Mouse (Mus musculus): ENCODE measurements around the gene Adipor1. TPM values are rescaled to one million over a fixed set of nuclear protein-coding genes. Genes with fewer than 3 reads are reported as not detected.

The Adipor1 gene
- polyA plus RNA-seq, 1 experiment, result 122 TPM

- TF ChIP-seq CTCF (IDR thresholded peaks at IDR 0.05; ENCODE audit: extremely low read depth, insufficient read depth, insufficient read length, insufficient replicate concordance), result no peak
- no peak for TF ChIP-seq POLR2A (IDR thresholded peaks at IDR 0.05; ENCODE audit: low read depth, low read length)
Observed at GRCm38 (mm10) chr1:134384581-134384980, 30.6 kb upstream of the Adipor1 start.

GRCm38 (mm10) chr1:134385176-134385575, 30.0 kb upstream of the Adipor1 start:
- no peaks in the 10 kb centered on the region for H3K36me3 ChIP-seq (ENCODE audit: control insufficient read depth, insufficient read depth, low read length)
- no peak overlapping the region for H3K27ac ChIP-seq (ENCODE audit: insufficient read depth, low read length)
- H3K27me3 ChIP-seq (ENCODE audit: control insufficient read depth, insufficient read depth, low read length), result no peaks in the 10 kb centered on the region; the same call in 1 of the 2 replicates
- DNase-seq (ENCODE audit: low read depth in 1 of 2, low spot score in 2 of 2), result no peak
- no peak for TF ChIP-seq CTCF (IDR thresholded peaks at IDR 0.05; ENCODE audit: extremely low read depth, insufficient read depth, insufficient read length, insufficient replicate concordance)
- no peak for TF ChIP-seq POLR2A (IDR thresholded peaks at IDR 0.05; ENCODE audit: low read depth, low read length)
- H3K4me1 ChIP-seq (ENCODE audit: control insufficient read depth, insufficient read depth, insufficient read length), result no peaks in the 10 kb centered on the region
- H3K4me3 ChIP-seq (ENCODE audit: extremely low read depth, insufficient read depth, insufficient read length), result no peak overlapping the region

More at GRCm38 (mm10) chr1:134384581-134384980, 30.6 kb upstream of the Adipor1 start:
- H3K4me1 ChIP-seq (ENCODE audit: control insufficient read depth, insufficient read depth, insufficient read length), result no peaks in the 10 kb centered on the region
- DNase-seq (ENCODE audit: low read depth in 1 of 2, low spot score in 2 of 2), result no peak
- no peaks in the 10 kb centered on the region; the same call in 1 of the 2 replicates for H3K27me3 ChIP-seq (ENCODE audit: control insufficient read depth, insufficient read depth, low read length)
- H3K36me3 ChIP-seq (ENCODE audit: control insufficient read depth, insufficient read depth, low read length), result no peaks in the 10 kb centered on the region
- 89% methylated on average over 4 of the region's 4 CpGs for WGBS
- H3K4me3 ChIP-seq (ENCODE audit: extremely low read depth, insufficient read depth, insufficient read length), result no peak overlapping the region
- H3K27ac ChIP-seq (ENCODE audit: insufficient read depth, low read length), result no peak overlapping the region

GRCm38 (mm10) chr1:134385666-134386065, 29.5 kb upstream of the Adipor1 start, which contains the start of gene 4933406M09Rik:
Gene 4933406M09Rik, plus strand, starts transcription at chr1:134385940.
- 97% methylated on average over 1 of the region's 1 CpGs for WGBS
- DNase-seq (ENCODE audit: low read depth in 1 of 2, low spot score in 2 of 2), result no peak
- H3K27ac ChIP-seq (ENCODE audit: insufficient read depth, low read length), result no peak within 1 kb of the TSS
- H3K4me3 ChIP-seq (ENCODE audit: extremely low read depth, insufficient read depth, insufficient read length), result no peak within 1 kb of the TSS
- no peaks in the 10 kb centered on the region; the same call in 1 of the 2 replicates for H3K27me3 ChIP-seq (ENCODE audit: control insufficient read depth, insufficient read depth, low read length)
- TF ChIP-seq CTCF (IDR thresholded peaks at IDR 0.05; ENCODE audit: extremely low read depth, insufficient read depth, insufficient read length, insufficient replicate concordance) (no peak), POLR2A (IDR thresholded peaks at IDR 0.05; ENCODE audit: low read depth, low read length) (no peak)
- H3K36me3 ChIP-seq (ENCODE audit: control insufficient read depth, insufficient read depth, low read length), result no peaks in the 10 kb centered on the region
- H3K4me1 ChIP-seq (ENCODE audit: control insufficient read depth, insufficient read depth, insufficient read length), result no peaks in the 10 kb centered on the region

- 80% methylated on average over 5 of the region's 5 CpGs for WGBS
- no peak overlapping the region for H3K27ac ChIP-seq (ENCODE audit: insufficient read depth, low read length)
Observed at GRCm38 (mm10) chr1:134393827-134394226, 21.4 kb upstream of the Adipor1 start.

GRCm38 (mm10) chr1:134398210-134398609, 17.0 kb upstream of the Adipor1 start:
- no peaks in the 10 kb centered on the region for H3K4me1 ChIP-seq (ENCODE audit: control insufficient read depth, insufficient read depth, insufficient read length)
- H3K4me3 ChIP-seq (ENCODE audit: extremely low read depth, insufficient read depth, insufficient read length), result no peak overlapping the region
- H3K36me3 ChIP-seq (ENCODE audit: control insufficient read depth, insufficient read depth, low read length), result no peaks in the 10 kb centered on the region
- 92% methylated on average over 12 of the region's 12 CpGs for WGBS
- TF ChIP-seq POLR2A (IDR thresholded peaks at IDR 0.05; ENCODE audit: low read depth, low read length) (no peak), CTCF (IDR thresholded peaks at IDR 0.05; ENCODE audit: extremely low read depth, insufficient read depth, insufficient read length, insufficient replicate concordance) (no peak)
- no peaks in the 10 kb centered on the region for H3K27me3 ChIP-seq (ENCODE audit: control insufficient read depth, insufficient read depth, low read length)
- H3K27ac ChIP-seq (ENCODE audit: insufficient read depth, low read length), result no peak overlapping the region
- no peak for DNase-seq (ENCODE audit: low read depth in 1 of 2, low spot score in 2 of 2)

More at GRCm38 (mm10) chr1:134393827-134394226, 21.4 kb upstream of the Adipor1 start:
- Histone ChIP-seq H3K36me3 (ENCODE audit: control insufficient read depth, insufficient read depth, low read length) (no peaks in the 10 kb centered on the region), H3K27me3 (ENCODE audit: control insufficient read depth, insufficient read depth, low read length) (no peaks in the 10 kb centered on the region), H3K4me3 (ENCODE audit: extremely low read depth, insufficient read depth, insufficient read length) (no peak overlapping the region), H3K4me1 (ENCODE audit: control insufficient read depth, insufficient read depth, insufficient read length) (no peaks in the 10 kb centered on the region)
- no peak for DNase-seq (ENCODE audit: low read depth in 1 of 2, low spot score in 2 of 2)
- TF ChIP-seq POLR2A (IDR thresholded peaks at IDR 0.05; ENCODE audit: low read depth, low read length) (no peak), CTCF (IDR thresholded peaks at IDR 0.05; ENCODE audit: extremely low read depth, insufficient read depth, insufficient read length, insufficient replicate concordance) (no peak)

- 78% methylated on average over 5 of the region's 5 CpGs for WGBS
- Histone ChIP-seq H3K36me3 (ENCODE audit: control insufficient read depth, insufficient read depth, low read length) (no peaks in the 10 kb centered on the region), H3K27ac (ENCODE audit: insufficient read depth, low read length) (no peak overlapping the region), H3K27me3 (ENCODE audit: control insufficient read depth, insufficient read depth, low read length) (no peaks in the 10 kb centered on the region), H3K4me3 (ENCODE audit: extremely low read depth, insufficient read depth, insufficient read length) (no peak overlapping the region), H3K4me1 (ENCODE audit: control insufficient read depth, insufficient read depth, insufficient read length) (no peaks in the 10 kb centered on the region)
- TF ChIP-seq POLR2A (IDR thresholded peaks at IDR 0.05; ENCODE audit: low read depth, low read length) (no peak), CTCF (IDR thresholded peaks at IDR 0.05; ENCODE audit: extremely low read depth, insufficient read depth, insufficient read length, insufficient replicate concordance) (no peak)
- no peak for DNase-seq (ENCODE audit: low read depth in 1 of 2, low spot score in 2 of 2)
Observed at GRCm38 (mm10) chr1:134399735-134400134, 15.4 kb upstream of the Adipor1 start.

All from spleen, adult 2 months (tissue).